Mouse (Mus musculus) G1E (cell line): ENCODE measurements around the gene 4933407L21Rik.

ENCODE experiments used
- CTCF ChIP-seq: IDR thresholded peaks from 2 replicates; pipeline ENCODE4 v1.5.1; 2012; ENCODE audit warnings: low read depth, low read length, inconsistent platforms, mixed read lengths
- POLR2AphosphoS5 ChIP-seq: IDR thresholded peaks from 2 replicates; pipeline ENCODE4 v1.6.1; 2012; ENCODE audit warnings: low read depth, low read length, inconsistent platforms; ENCODE audit not compliant: insufficient replicate concordance

- no peak for TF ChIP-seq CTCF
- no peak for TF ChIP-seq POLR2AphosphoS5
Measured at GRCm38 (mm10) chr1:85937323-85937722, 9.0 kb downstream of the 4933407L21Rik start.
